ENCODE assay signal across 7 mouse cellular contexts in the genomic region with DNA sequence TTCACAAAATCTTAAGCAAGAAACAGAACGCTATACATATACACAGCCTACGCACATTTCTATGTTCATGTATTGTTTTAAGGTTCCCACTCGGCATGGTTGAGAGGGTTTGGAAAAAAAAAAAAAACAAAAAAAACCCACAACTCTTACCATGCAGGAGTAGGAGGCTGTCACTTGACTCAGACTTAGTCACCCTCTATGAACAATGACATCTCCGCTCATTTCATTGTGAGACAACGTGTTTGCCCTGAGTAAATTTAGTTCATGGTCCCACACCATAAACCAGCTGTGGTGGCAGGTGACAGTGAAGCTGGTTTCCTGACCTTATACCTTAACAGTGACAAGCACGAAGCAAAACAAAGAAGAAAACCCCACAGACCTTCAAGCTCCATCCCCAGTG.
"Had no signal": no experiment of that assay in that cellular context is flagged by ENCODE, and none has a peak within 500 bp of the region (broad histone marks: within the 10 kb centered on the region; RNA-seq: fewer than 3 reads in every experiment).

No protein-coding gene starts in this region.

- DNase-seq: kidney, postnatal 14 days; layer of hippocampus, adult 9-11 months; left cerebral cortex, postnatal 4 days; lung, adult 18-20 months; spleen, adult 18-20 months; thymus, adult 18-20 months; thymus, postnatal 14 days had no signal
